Mouse (Mus musculus): Measurements from ENCODE around the gene Dnajc6. TPM values are rescaled to one million over a fixed set of nuclear protein-coding genes. Genes with fewer than 3 reads are reported as not detected.

Dnajc6 gene
- total RNA-seq, 2 experiments from 2014 or later = 0.42 to 0.56 TPM

GRCm38 (mm10) chr4:101504470-101505007, 8.1 kb downstream of the Dnajc6 start:
- DNase-seq (ENCODE audit: low spot score) = no peak
- intact Hi-C loops (cut with DNase I) = no loop called here

GRCm38 (mm10) chr4:101505966-101506365, 9.5 kb downstream of the Dnajc6 start:
- intact Hi-C loops (cut with DNase I) = no loop called here
- no peak for DNase-seq (ENCODE audit: low spot score)

GRCm38 (mm10) chr4:101506372-101506771, 9.9 kb downstream of the Dnajc6 start:
- no peak for DNase-seq (ENCODE audit: low spot score)
- intact Hi-C loops (cut with DNase I) = no loop called here

GRCm38 (mm10) chr4:101507571-101508422, 11.3 kb downstream of the Dnajc6 start:
- DNase-seq (ENCODE audit: low spot score) = no peak
- intact Hi-C loops (cut with DNase I) = no loop called here

- intact Hi-C loops (cut with DNase I) = no loop called here
Measured at GRCm38 (mm10) chr4:101508431-101508830, 12.0 kb downstream of the Dnajc6 start.

GRCm38 (mm10) chr4:101508851-101509577, 12.6 kb downstream of the Dnajc6 start:
- intact Hi-C loops (cut with DNase I) = no loop called here
- no peak for DNase-seq (ENCODE audit: low spot score)

More at GRCm38 (mm10) chr4:101508431-101508830, 12.0 kb downstream of the Dnajc6 start:
- no peak for DNase-seq (ENCODE audit: low spot score)

GRCm38 (mm10) chr4:101510111-101510903, 13.9 kb downstream of the Dnajc6 start:
- intact Hi-C loops (cut with DNase I) = no loop called here
- no peak for DNase-seq (ENCODE audit: low spot score)

- no peak for DNase-seq (ENCODE audit: low spot score)
- intact Hi-C loops (cut with DNase I) = no loop called here
Measured at GRCm38 (mm10) chr4:101510904-101511210, 14.4 kb downstream of the Dnajc6 start.

- intact Hi-C loops (cut with DNase I) = no loop called here
- no peak for DNase-seq (ENCODE audit: low spot score)
Measured at GRCm38 (mm10) chr4:101511768-101512521, 15.5 kb downstream of the Dnajc6 start.

GRCm38 (mm10) chr4:101513251-101513650, 16.8 kb downstream of the Dnajc6 start:
- intact Hi-C loops (cut with DNase I) = no loop called here

GRCm38 (mm10) chr4:101515853-101516252, 19.4 kb downstream of the Dnajc6 start:
- intact Hi-C loops (cut with DNase I) = no loop called here
- no peak for DNase-seq (ENCODE audit: low spot score)

More at GRCm38 (mm10) chr4:101513251-101513650, 16.8 kb downstream of the Dnajc6 start:
- no peak for DNase-seq (ENCODE audit: low spot score)

GRCm38 (mm10) chr4:101516434-101517168, 20.2 kb downstream of the Dnajc6 start:
- intact Hi-C loops (cut with DNase I) = no loop called here
- DNase-seq (ENCODE audit: low spot score) = no peak

- no peak for DNase-seq (ENCODE audit: low spot score)
- intact Hi-C loops (cut with DNase I) = no loop called here
Measured at GRCm38 (mm10) chr4:101531901-101532300, 35.5 kb downstream of the Dnajc6 start.

- DNase-seq (ENCODE audit: low spot score) = no peak
- intact Hi-C loops (cut with DNase I) = no loop called here
Measured at GRCm38 (mm10) chr4:101540516-101540915, 44.1 kb downstream of the Dnajc6 start.

GRCm38 (mm10) chr4:101549958-101550591, 53.6 kb downstream of the Dnajc6 start:
- intact Hi-C loops (cut with DNase I) = no loop called here
- DNase-seq (ENCODE audit: low spot score) = no peak

- intact Hi-C loops (cut with DNase I) = no loop called here
Measured at GRCm38 (mm10) chr4:101550671-101551161, 54.3 kb downstream of the Dnajc6 start.

GRCm38 (mm10) chr4:101551425-101551824, 55.0 kb downstream of the Dnajc6 start:
- DNase-seq (ENCODE audit: low spot score) = no peak
- intact Hi-C loops (cut with DNase I) = no loop called here

More at GRCm38 (mm10) chr4:101550671-101551161, 54.3 kb downstream of the Dnajc6 start:
- DNase-seq (ENCODE audit: low spot score) = no peak

GRCm38 (mm10) chr4:101552372-101552771, 55.9 kb downstream of the Dnajc6 start:
- DNase-seq (ENCODE audit: low spot score) = no peak
- intact Hi-C loops (cut with DNase I) = no loop called here
